Mouse (Mus musculus): ENCODE data around the gene Psmd10.

DNA sequence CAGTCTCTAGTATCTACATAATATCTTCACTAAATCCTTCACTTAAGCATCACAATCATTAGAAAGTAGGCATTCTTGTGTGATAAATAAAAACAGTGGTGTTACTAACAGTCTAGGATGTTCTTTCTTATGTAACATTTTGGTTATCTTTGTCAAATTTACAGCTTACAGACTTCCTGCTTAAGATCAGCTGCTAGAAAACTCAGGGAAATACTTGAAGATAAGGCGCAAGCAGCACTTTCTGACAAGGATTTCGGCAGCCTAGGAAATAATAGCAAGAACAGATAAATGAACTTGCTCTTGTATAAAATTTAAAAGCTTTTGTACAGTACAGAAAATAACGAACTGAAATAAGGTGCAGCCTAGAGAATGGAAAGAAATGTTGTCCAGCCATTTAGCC is 23.3 kb downstream of the Psmd10 start:
- TF ChIP-seq CTCF (conservative IDR thresholded peaks at IDR 0.05 in 1 of 2, IDR thresholded peaks at IDR 0.05 in 1 of 2; ENCODE audit: low read depth in 2 of 2, low read length in 2 of 2) = no peak
- no peak for TF ChIP-seq GABPA (IDR thresholded peaks at IDR 0.05; ENCODE audit: insufficient replicate concordance, low read depth, low read length)

All from CH12.LX (cell line).